ENCODE assay signal across 15 mouse cellular contexts in the genomic region with DNA sequence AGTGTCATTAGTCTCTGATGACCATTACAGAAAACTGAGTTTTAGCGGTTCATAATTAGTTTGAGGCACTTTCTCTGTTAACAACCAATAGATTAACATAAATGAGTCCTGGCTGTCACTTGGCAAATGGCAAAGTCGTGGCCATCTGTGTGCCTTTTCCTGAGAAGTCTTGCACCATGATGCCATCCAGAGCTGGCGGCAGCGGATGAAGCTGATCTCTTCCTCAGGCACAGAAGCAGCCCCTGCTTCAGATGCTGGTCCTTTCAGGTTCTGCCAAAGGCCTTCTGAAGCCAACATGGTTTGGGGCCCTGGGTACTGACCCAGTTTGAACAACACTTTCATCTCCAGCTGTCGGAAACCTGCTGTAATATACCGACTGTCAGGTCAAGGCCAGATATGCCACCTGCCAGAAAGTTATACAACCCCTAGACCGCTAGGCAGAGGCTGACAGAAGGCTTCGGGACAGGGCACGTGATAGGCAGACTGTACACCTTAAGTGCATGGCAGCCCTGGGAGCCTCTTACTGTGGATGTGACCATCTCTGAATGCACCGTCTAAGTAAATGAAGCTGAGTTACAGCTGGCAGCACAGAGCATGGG. TPM values are rescaled to one million over a fixed set of nuclear protein-coding genes. Genes with fewer than 3 reads are reported as not detected.
"Had no signal": no experiment of that assay in that cellular context is flagged by ENCODE, and none has a peak within 500 bp of the region (broad histone marks: within the 10 kb centered on the region; RNA-seq: fewer than 3 reads in every experiment).

No protein-coding gene starts in this region.

- H3K9ac ChIP-seq: limb, embryonic 15.5 days; liver, embryonic 14.5 days; midbrain, embryonic 12.5 days; neural tube, embryonic 13.5 days; stomach, embryonic 15.5 days had no signal

- DNase-seq: kidney, postnatal 36 days; layer of hippocampus, adult 9-11 months; layer of hippocampus, postnatal 36 days; lung, adult 18-20 months; retina, postnatal 1 day; thymus, adult 2 months; thymus, postnatal 36 days had no signal

- H3K27me3 ChIP-seq: midbrain, embryonic 12.5 days; neural tube, embryonic 13.5 days; stomach, embryonic 15.5 days had no signal

- H3K4me3 ChIP-seq: limb, embryonic 15.5 days; midbrain, embryonic 12.5 days; neural tube, embryonic 13.5 days; stomach, embryonic 15.5 days had no signal

- H3K36me3 ChIP-seq: limb, embryonic 15.5 days; midbrain, embryonic 12.5 days; neural tube, embryonic 13.5 days; stomach, embryonic 15.5 days had no signal

- H3K9me3 ChIP-seq: limb, embryonic 15.5 days; midbrain, embryonic 12.5 days; neural tube, embryonic 13.5 days; stomach, embryonic 15.5 days had no signal

- H3K27ac ChIP-seq: limb, embryonic 15.5 days; liver, embryonic 14.5 days; midbrain, embryonic 12.5 days; neural tube, embryonic 13.5 days; stomach, embryonic 15.5 days had no signal

- H3K4me2 ChIP-seq: limb, embryonic 15.5 days; midbrain, embryonic 12.5 days; neural tube, embryonic 13.5 days; stomach, embryonic 15.5 days had no signal

- ATAC-seq: midbrain, embryonic 16.5 days had no signal

- H3K4me1 ChIP-seq: midbrain, embryonic 12.5 days; neural tube, embryonic 13.5 days; stomach, embryonic 15.5 days had no signal

RNA-seq across cellular contexts. Expression of a gene that starts 10.6 kb away (rescaled TPM):
- total RNA-seq: megakaryocyte-erythroid progenitor cell, adult 5-6 weeks had no signal
- polyA plus RNA-seq: limb, embryonic 11.5 days; limb, embryonic 15.5 days; liver, embryonic 14.5 days; midbrain, embryonic 12.5 days; neural tube, embryonic 13.5 days; stomach, embryonic 15.5 days; thymus, adult 2 months had no signal

RNA-seq across cellular contexts. Expression of a gene that starts 10.8 kb away (rescaled TPM):
- total RNA-seq: megakaryocyte-erythroid progenitor cell, adult 5-6 weeks had no signal
